Mouse (Mus musculus) mesoderm, embryonic 11.5 days (tissue): ENCODE data around the gene Lgals2.

ENCODE experiments used
- DNase-seq: peaks from one replicate; pipeline ENCODE4 v3.0.0-alpha.2; 2012; ENCODE audit warnings: low read depth, low spot score

Lgals2 gene

GRCm38 (mm10) chr15:78816074-78816391 is 39.3 kb downstream of the Lgals2 start:
- DNase-seq: no peak

- DNase-seq: no peak
These were observed 39.8 kb downstream of the Lgals2 start for GRCm38 (mm10) chr15:78815314-78816073.

GRCm38 (mm10) chr15:78813603-78814002 is 41.7 kb downstream of the Lgals2 start:
- DNase-seq: no peak

- DNase-seq: no peak
These were observed 45.2 kb downstream of the Lgals2 start for GRCm38 (mm10) chr15:78810146-78810545.

- no peak for DNase-seq
These were observed 45.6 kb downstream of the Lgals2 start for GRCm38 (mm10) chr15:78809739-78810138.

GRCm38 (mm10) chr15:78808980-78809379 is 46.3 kb downstream of the Lgals2 start:
- DNase-seq: no peak

- no peak for DNase-seq
These were observed 48.2 kb downstream of the Lgals2 start for GRCm38 (mm10) chr15:78807141-78807540.

- DNase-seq: no peak
These were observed 48.7 kb downstream of the Lgals2 start for GRCm38 (mm10) chr15:78806614-78807013.

- no peak for DNase-seq
These were observed 50.0 kb downstream of the Lgals2 start for GRCm38 (mm10) chr15:78805351-78805750.

- no peak for DNase-seq
These were observed 51.0 kb downstream of the Lgals2 start for GRCm38 (mm10) chr15:78804326-78804725.

GRCm38 (mm10) chr15:78803499-78803900 is 51.8 kb downstream of the Lgals2 start:
- DNase-seq: no peak

- DNase-seq: peak; percentile 36
These were observed 52.4 kb downstream of the Lgals2 start, which contains the start of gene Card10 for GRCm38 (mm10) chr15:78802776-78803391. TSS of gene Card10 (minus strand) at chr15:78803042.

- no peak for DNase-seq
These were observed 53.2 kb downstream of the Lgals2 start for GRCm38 (mm10) chr15:78801971-78802741.

GRCm38 (mm10) chr15:78801571-78801970 is 53.8 kb downstream of the Lgals2 start:
- no peak for DNase-seq
